Mouse (Mus musculus) neural tube, embryonic 15.5 days (tissue): ENCODE data around the gene Hba-a1. TPM values are rescaled to one million over a fixed set of nuclear protein-coding genes. Genes with fewer than 3 reads are reported as not detected.

ENCODE experiments used
- ATAC-seq: fragments of 200-750 bp; cut with Nextera tagmentation; 2 replicates; pipeline ENCODE4 v1.8.0; 2017; ENCODE audit warnings: mild to moderate bottlenecking, moderate TSS enrichment, moderate library complexity; ENCODE audit not compliant: low FRiP score
- H3K27ac ChIP-seq: fragments of 300-500 bp; sonication (generic); replicated peaks from 2 replicates; pipeline ENCODE4 v1.5.1; 2015; ENCODE audit warnings: mild to moderate bottlenecking, inconsistent platforms
- H3K27me3 ChIP-seq: fragments of 300-500 bp; sonication (generic); replicated peaks from 2 replicates; pipeline ENCODE4 v1.6.1; 2015; ENCODE audit warnings: inconsistent platforms
- H3K36me3 ChIP-seq: fragments of 300-500 bp; sonication (generic); 2 replicates; pipeline ENCODE4 v1.6.1; 2015; ENCODE audit warnings: inconsistent platforms
- H3K4me1 ChIP-seq: fragments of 300-500 bp; sonication (generic); 2 replicates; pipeline ENCODE4 v1.6.1; 2015; ENCODE audit warnings: inconsistent platforms
- H3K4me2 ChIP-seq: fragments of 300-500 bp; sonication (generic); 2 replicates; pipeline ENCODE4 v1.6.1; 2015; ENCODE audit warnings: inconsistent platforms, mild to moderate bottlenecking, moderate library complexity
- H3K4me3 ChIP-seq: fragments of 300-500 bp; sonication (generic); replicated peaks from 2 replicates; pipeline ENCODE4 v1.5.1; 2015; ENCODE audit warnings: mild to moderate bottlenecking, inconsistent platforms
- H3K9ac ChIP-seq: fragments of 300-500 bp; sonication (generic); replicated peaks from 2 replicates; pipeline ENCODE4 v1.6.1; 2015; ENCODE audit warnings: mild to moderate bottlenecking, inconsistent platforms
- H3K9me3 ChIP-seq: fragments of 300-500 bp; sonication (generic); replicated peaks from 2 replicates; pipeline ENCODE4 v1.6.1; 2016; ENCODE audit warnings: inconsistent platforms
- WGBS: fragments of 180-500 bp; shearing (Covaris S2); methylation state at CpG from one replicate; pipeline ENCODE4 v1.1.7; 2015; ENCODE audit warnings: mixed read lengths; 5-methylcytosine and 5-hydroxymethylcytosine counted together
- polyA plus RNA-seq: library from polyadenylated mRNA; unstranded; fragments of >200 nt; fragmentation: Nextera tagmentation; extraction: Ambion mirVana; gene quantifications from 2 replicates; pipeline ENCODE4 v1.2.1, GENCODE M21; 2015

Gene Hba-a1
- polyA plus RNA-seq, 1 experiment from 2014 or later: 2,622 TPM

- peaks cover 17% of the 10 kb centered on the region for H3K4me1 ChIP-seq
- H3K9me3 ChIP-seq: no peaks in the 10 kb centered on the region
- WGBS: 89% methylated on average over 6 of the region's 6 CpGs
- H3K4me2 ChIP-seq: no peak overlapping the region
- H3K27ac ChIP-seq: no peak overlapping the region
- 0 out of 2 replicates have a peak, but pooled peaks cover 4% of the 10 kb centered on the region for H3K36me3 ChIP-seq
- no peak overlapping the region for H3K4me3 ChIP-seq
- H3K9ac ChIP-seq: no peak overlapping the region
- H3K27me3 ChIP-seq: no peaks in the 10 kb centered on the region
- ATAC-seq: no peak
These were observed 17.1 kb upstream of the Hba-a1 start for GRCm38 (mm10) chr11:32266194-32266593.

- Histone ChIP-seq H3K4me2 (peak overlapping the region; percentile 62), H3K27me3 (no peaks in the 10 kb centered on the region), H3K27ac (peak overlapping the region; percentile 93), H3K4me3 (peak overlapping the region; percentile 75), H3K4me1 (peaks cover 17% of the 10 kb centered on the region), H3K9me3 (no peaks in the 10 kb centered on the region), H3K9ac (peak overlapping the region; percentile 83), H3K36me3 (0 out of 2 replicates have a peak, but pooled peaks cover 4% of the 10 kb centered on the region)
- WGBS: 13% methylated on average over 6 of the region's 6 CpGs
- peak; percentile 33; the same call in 1 of the 2 replicates for ATAC-seq
These were observed 16.5 kb upstream of the Hba-a1 start for GRCm38 (mm10) chr11:32266776-32267175.

GRCm38 (mm10) chr11:32267188-32267884, 16.0 kb upstream of the Hba-a1 start, which contains the start of gene Nprl3:
Nprl3 (minus strand) TSS chr11:32267707.
- peaks cover 17% of the 10 kb centered on the region for H3K4me1 ChIP-seq
- peak within 1 kb of the TSS; percentile 93 for H3K27ac ChIP-seq
- WGBS: under 1% methylated on average over 54 of the region's 54 CpGs
- peak within 1 kb of the TSS; percentile 62 for H3K4me2 ChIP-seq
- no peaks in the 10 kb centered on the region for H3K9me3 ChIP-seq
- peak; percentile 99 for ATAC-seq
- 0 out of 2 replicates have a peak, but pooled peaks cover 2% of the 10 kb centered on the region for H3K36me3 ChIP-seq
- H3K4me3 ChIP-seq: peak within 1 kb of the TSS; percentile 75
- H3K9ac ChIP-seq: peak within 1 kb of the TSS; percentile 83
- H3K27me3 ChIP-seq: no peaks in the 10 kb centered on the region

- H3K4me3 ChIP-seq: peak overlapping the region; percentile 75
- peak; percentile 49 for ATAC-seq
- no peaks in the 10 kb centered on the region for H3K27me3 ChIP-seq
- peak overlapping the region; percentile 62 for H3K4me2 ChIP-seq
- H3K27ac ChIP-seq: peak overlapping the region; percentile 93
- H3K9ac ChIP-seq: peak overlapping the region; percentile 83
- peaks cover 17% of the 10 kb centered on the region for H3K4me1 ChIP-seq
- 21% methylated on average over 5 of the region's 5 CpGs for WGBS
- H3K36me3 ChIP-seq: no peaks in the 10 kb centered on the region
- no peaks in the 10 kb centered on the region for H3K9me3 ChIP-seq
These were observed 15.3 kb upstream of the Hba-a1 start for GRCm38 (mm10) chr11:32267964-32268363.

GRCm38 (mm10) chr11:32268952-32269351, 14.4 kb upstream of the Hba-a1 start:
- no peaks in the 10 kb centered on the region for H3K27me3 ChIP-seq
- H3K27ac ChIP-seq: no peak overlapping the region
- H3K9ac ChIP-seq: no peak overlapping the region
- no peak overlapping the region for H3K4me2 ChIP-seq
- peaks cover 17% of the 10 kb centered on the region for H3K4me1 ChIP-seq
- H3K36me3 ChIP-seq: no peaks in the 10 kb centered on the region
- no peaks in the 10 kb centered on the region for H3K9me3 ChIP-seq
- H3K4me3 ChIP-seq: no peak overlapping the region
- ATAC-seq: no peak
- 85% methylated on average over 5 of the region's 5 CpGs for WGBS

- Histone ChIP-seq H3K9me3 (no peaks in the 10 kb centered on the region), H3K27ac (no peak overlapping the region), H3K4me3 (no peak overlapping the region), H3K27me3 (0 out of 2 replicates have a peak, but pooled peaks cover under 1% of the 10 kb centered on the region), H3K4me2 (no peak overlapping the region), H3K9ac (no peak overlapping the region), H3K36me3 (no peaks in the 10 kb centered on the region), H3K4me1 (peaks cover 13% of the 10 kb centered on the region)
- no peak for ATAC-seq
- WGBS: 61% methylated on average over 4 of the region's 4 CpGs
These were observed 12.1 kb upstream of the Hba-a1 start for GRCm38 (mm10) chr11:32271178-32271577.

GRCm38 (mm10) chr11:32276347-32276746, 7.0 kb upstream of the Hba-a1 start, which contains the start of gene Hba-x:
Hba-x (plus strand) TSS chr11:32276400.
- Histone ChIP-seq H3K4me2 (no peak within 1 kb of the TSS), H3K27ac (no peak within 1 kb of the TSS), H3K9me3 (no peaks in the 10 kb centered on the region), H3K4me1 (no peaks in the 10 kb centered on the region), H3K36me3 (no peaks in the 10 kb centered on the region), H3K4me3 (no peak within 1 kb of the TSS), H3K9ac (no peak within 1 kb of the TSS), H3K27me3 (peaks cover 5% of the 10 kb centered on the region; the same call in 1 of the 2 replicates)
- no peak for ATAC-seq
- WGBS: 81% methylated on average over 3 of the region's 3 CpGs

- H3K4me1 ChIP-seq: no peaks in the 10 kb centered on the region
- H3K9ac ChIP-seq: no peak overlapping the region
- no peak overlapping the region for H3K4me3 ChIP-seq
- H3K4me2 ChIP-seq: no peak overlapping the region
- no peaks in the 10 kb centered on the region for H3K36me3 ChIP-seq
- no peak overlapping the region for H3K27ac ChIP-seq
- 75% methylated on average over 21 of the region's 21 CpGs for WGBS
- no peak for ATAC-seq
- H3K27me3 ChIP-seq: peaks cover 5% of the 10 kb centered on the region; the same call in 1 of the 2 replicates
- no peaks in the 10 kb centered on the region for H3K9me3 ChIP-seq
These were observed 5.4 kb upstream of the Hba-a1 start for GRCm38 (mm10) chr11:32277736-32278457.

- ATAC-seq: no peak
- no peak overlapping the region for H3K9ac ChIP-seq
- H3K36me3 ChIP-seq: no peaks in the 10 kb centered on the region
- WGBS: 85% methylated on average over 12 of the region's 12 CpGs
- no peak overlapping the region for H3K4me2 ChIP-seq
- no peak overlapping the region for H3K27ac ChIP-seq
- H3K27me3 ChIP-seq: peaks cover 5% of the 10 kb centered on the region; the same call in 1 of the 2 replicates
- H3K9me3 ChIP-seq: no peaks in the 10 kb centered on the region
- H3K4me1 ChIP-seq: no peaks in the 10 kb centered on the region
- no peak overlapping the region for H3K4me3 ChIP-seq
These were observed 4.8 kb upstream of the Hba-a1 start for GRCm38 (mm10) chr11:32278458-32278957.

GRCm38 (mm10) chr11:32280646-32281045, 2.7 kb upstream of the Hba-a1 start:
- no peak overlapping the region for H3K4me3 ChIP-seq
- H3K9ac ChIP-seq: no peak overlapping the region
- no peak overlapping the region for H3K27ac ChIP-seq
- H3K4me2 ChIP-seq: no peak overlapping the region
- H3K27me3 ChIP-seq: peaks cover 5% of the 10 kb centered on the region; the same call in 1 of the 2 replicates
- H3K36me3 ChIP-seq: no peaks in the 10 kb centered on the region
- WGBS: 80% methylated on average over 2 of the region's 2 CpGs
- no peaks in the 10 kb centered on the region for H3K9me3 ChIP-seq
- no peak for ATAC-seq
- no peaks in the 10 kb centered on the region for H3K4me1 ChIP-seq

- H3K36me3 ChIP-seq: no peaks in the 10 kb centered on the region
- no peak overlapping the region for H3K9ac ChIP-seq
- H3K27ac ChIP-seq: no peak overlapping the region
- peaks cover 1% of the 10 kb centered on the region; the same call in 1 of the 2 replicates for H3K27me3 ChIP-seq
- no peaks in the 10 kb centered on the region for H3K9me3 ChIP-seq
- no peaks in the 10 kb centered on the region for H3K4me1 ChIP-seq
- no peak overlapping the region for H3K4me3 ChIP-seq
- no peak overlapping the region for H3K4me2 ChIP-seq
- WGBS: 74% methylated on average over 1 of the region's 1 CpGs
- ATAC-seq: no peak
These were observed 1.7 kb upstream of the Hba-a1 start for GRCm38 (mm10) chr11:32281416-32282144.
